Mouse (Mus musculus) liver, postnatal 0 days (tissue): ENCODE measurements around the gene Msi2. TPM values are rescaled to one million over a fixed set of nuclear protein-coding genes. Genes with fewer than 3 reads are reported as not detected.

ENCODE experiments used
- ATAC-seq: fragments of 200-750 bp; cut with Nextera tagmentation; 2 replicates; pipeline ENCODE4 v1.8.0; 2017; ENCODE audit warnings: mild to moderate bottlenecking, moderate library complexity
- DNase-seq: peaks from one replicate; pipeline ENCODE4 v3.0.0-alpha.2; 2016
- H3K27ac ChIP-seq: fragments of 300-500 bp; sonication (generic); 2 replicates; pipeline ENCODE4 v1.5.1; 2014; ENCODE audit warnings: antibody characterized with exemption, moderate library complexity, mild to moderate bottlenecking, low read depth
- H3K27me3 ChIP-seq: fragments of 300-500 bp; sonication (generic); 2 replicates; pipeline ENCODE4 v1.6.1; 2014; ENCODE audit warnings: low read length, control low read depth, mixed read lengths; ENCODE audit not compliant: insufficient read depth
- H3K36me3 ChIP-seq: fragments of 300-500 bp; sonication (generic); replicated peaks from 2 replicates; pipeline ENCODE4 v1.6.1; 2014; ENCODE audit warnings: mild to moderate bottlenecking, control low read depth, low read length, moderate library complexity, mixed read lengths; ENCODE audit not compliant: insufficient read depth
- H3K4me1 ChIP-seq: fragments of 300-500 bp; sonication (generic); 2 replicates; pipeline ENCODE4 v1.6.1; 2014; ENCODE audit warnings: antibody characterized with exemption, mild to moderate bottlenecking, control low read depth; ENCODE audit not compliant: insufficient read depth
- H3K4me2 ChIP-seq: fragments of 300-500 bp; sonication (generic); 2 replicates; pipeline ENCODE4 v1.6.1; 2014; ENCODE audit warnings: low read depth, mild to moderate bottlenecking, low read length, moderate library complexity, mixed read lengths
- H3K4me3 ChIP-seq: fragments of 300-500 bp; sonication (generic); 2 replicates; pipeline ENCODE4 v1.5.1; 2014; ENCODE audit warnings: low read depth, low read length
- H3K9ac ChIP-seq: fragments of 300-500 bp; sonication (generic); replicated peaks from 2 replicates; pipeline ENCODE4 v1.6.1; 2014; ENCODE audit warnings: mild to moderate bottlenecking, moderate library complexity
- H3K9me3 ChIP-seq: fragments of 300-500 bp; sonication (generic); 2 replicates; pipeline ENCODE4 v1.6.1; 2016; ENCODE audit warnings: mild to moderate bottlenecking, control low read depth, low read length, mixed read lengths
- CTCF ChIP-seq: sonication (generic); IDR thresholded peaks from 2 replicates; pipeline ENCODE4 v1.5.1; 2016; ENCODE audit warnings: antibody characterized with exemption, low read depth
- EP300 ChIP-seq: IDR thresholded peaks from 2 replicates; pipeline ENCODE4 v1.6.1; 2016; ENCODE audit warnings: antibody characterized with exemption, low read depth, mild to moderate bottlenecking
- WGBS: fragments of 180-500 bp; shearing (Covaris S2); extraction: QIAGEN DNeasy Blood & Tissue Kit; methylation state at CpG from one replicate; pipeline ENCODE4 v1.1.7; 2014; ENCODE audit not compliant: insufficient replicate concordance; 5-methylcytosine and 5-hydroxymethylcytosine counted together
- polyA plus RNA-seq: library from polyadenylated mRNA; unstranded; fragments of >200 nt; fragmentation: Nextera tagmentation; extraction: Ambion mirVana; gene quantifications from 2 replicates; pipeline ENCODE4 v1.2.1, GENCODE M21; 2015

Gene Msi2
- polyA plus RNA-seq, 1 experiment from 2014 or later = 3.7 TPM

GRCm38 (mm10) chr11:88649009-88649408 lies 69.3 kb downstream of the Msi2 start:
- H3K4me1 ChIP-seq = peaks cover 3% of the 10 kb centered on the region; the same call in 1 of the 2 replicates
- H3K4me2 ChIP-seq = no peak overlapping the region
- WGBS = 44% methylated on average over 2 of the region's 2 CpGs
- H3K27me3 ChIP-seq = no peaks in the 10 kb centered on the region
- no peak for TF ChIP-seq CTCF
- no peak for TF ChIP-seq EP300
- no peak overlapping the region for H3K9ac ChIP-seq
- DNase-seq (no peak), ATAC-seq (no peak)
- H3K36me3 ChIP-seq = 0 out of 2 replicates have a peak, but pooled peaks cover 7% of the 10 kb centered on the region
- H3K27ac ChIP-seq = no peak overlapping the region
- H3K9me3 ChIP-seq = no peaks in the 10 kb centered on the region
- no peak overlapping the region for H3K4me3 ChIP-seq

GRCm38 (mm10) chr11:88648407-88648806 lies 69.9 kb downstream of the Msi2 start:
- Histone ChIP-seq H3K27me3 (no peaks in the 10 kb centered on the region), H3K36me3 (0 out of 2 replicates have a peak, but pooled peaks cover 7% of the 10 kb centered on the region), H3K4me3 (no peak overlapping the region), H3K4me2 (no peak overlapping the region), H3K9me3 (no peaks in the 10 kb centered on the region), H3K4me1 (0 out of 2 replicates have a peak, but pooled peaks cover 4% of the 10 kb centered on the region), H3K9ac (no peak overlapping the region), H3K27ac (no peak overlapping the region)
- DNase-seq = no peak
- WGBS = 71% methylated on average over 5 of the region's 5 CpGs
- TF ChIP-seq EP300 = no peak
- TF ChIP-seq CTCF = no peak
- ATAC-seq = no peak

- 87% methylated on average over 6 of the region's 6 CpGs for WGBS
- H3K36me3 ChIP-seq = 0 out of 2 replicates have a peak, but pooled peaks cover 7% of the 10 kb centered on the region
Measured at GRCm38 (mm10) chr11:88646493-88646892, 71.8 kb downstream of the Msi2 start.

GRCm38 (mm10) chr11:88645821-88646220 lies 72.5 kb downstream of the Msi2 start:
- ATAC-seq = no peak
- TF ChIP-seq EP300 (no peak), CTCF (0 out of 2 replicates have a peak, but pooled peaks have one; percentile 17)
- Histone ChIP-seq H3K36me3 (0 out of 2 replicates have a peak, but pooled peaks cover 7% of the 10 kb centered on the region), H3K4me1 (0 out of 2 replicates have a peak, but pooled peaks cover 4% of the 10 kb centered on the region), H3K27me3 (no peaks in the 10 kb centered on the region), H3K4me3 (no peak overlapping the region), H3K4me2 (no peak overlapping the region), H3K9me3 (no peaks in the 10 kb centered on the region), H3K9ac (no peak overlapping the region), H3K27ac (no peak overlapping the region)
- no peak for DNase-seq
- WGBS = 84% methylated on average over 7 of the region's 7 CpGs

More at GRCm38 (mm10) chr11:88646493-88646892, 71.8 kb downstream of the Msi2 start:
- no peak overlapping the region for H3K4me2 ChIP-seq
- H3K9me3 ChIP-seq = no peaks in the 10 kb centered on the region
- TF ChIP-seq CTCF (no peak), EP300 (no peak)
- H3K9ac ChIP-seq = no peak overlapping the region
- ATAC-seq (no peak), DNase-seq (no peak)
- H3K27ac ChIP-seq = no peak overlapping the region
- no peak overlapping the region for H3K4me3 ChIP-seq
- H3K27me3 ChIP-seq = no peaks in the 10 kb centered on the region
- H3K4me1 ChIP-seq = 0 out of 2 replicates have a peak, but pooled peaks cover 4% of the 10 kb centered on the region

- Histone ChIP-seq H3K4me2 (no peak overlapping the region), H3K9ac (no peak overlapping the region), H3K4me3 (no peak overlapping the region), H3K4me1 (peaks cover 5% of the 10 kb centered on the region; the same call in 1 of the 2 replicates), H3K36me3 (0 out of 2 replicates have a peak, but pooled peaks cover 7% of the 10 kb centered on the region), H3K27me3 (no peaks in the 10 kb centered on the region), H3K9me3 (no peaks in the 10 kb centered on the region), H3K27ac (no peak overlapping the region)
- no peak for TF ChIP-seq EP300
- TF ChIP-seq CTCF = no peak
- ATAC-seq (no peak), DNase-seq (no peak)
- 72% methylated on average over 7 of the region's 7 CpGs for WGBS
Measured at GRCm38 (mm10) chr11:88644719-88645118, 73.6 kb downstream of the Msi2 start.

GRCm38 (mm10) chr11:88639862-88640261 lies 78.5 kb downstream of the Msi2 start:
- H3K4me2 ChIP-seq = no peak overlapping the region
- no peaks in the 10 kb centered on the region for H3K36me3 ChIP-seq
- no peak overlapping the region for H3K27ac ChIP-seq
- 71% methylated on average over 4 of the region's 4 CpGs for WGBS
- DNase-seq (no peak), ATAC-seq (no peak)
- H3K9ac ChIP-seq = no peak overlapping the region
- H3K4me1 ChIP-seq = peaks cover 11% of the 10 kb centered on the region
- peak; percentile 32 for TF ChIP-seq CTCF
- TF ChIP-seq EP300 = no peak
- H3K27me3 ChIP-seq = no peaks in the 10 kb centered on the region
- H3K9me3 ChIP-seq = no peaks in the 10 kb centered on the region
- no peak overlapping the region for H3K4me3 ChIP-seq
